Comparison of ENCODE assay signal across 8 mouse cellular contexts in the genomic region with DNA sequence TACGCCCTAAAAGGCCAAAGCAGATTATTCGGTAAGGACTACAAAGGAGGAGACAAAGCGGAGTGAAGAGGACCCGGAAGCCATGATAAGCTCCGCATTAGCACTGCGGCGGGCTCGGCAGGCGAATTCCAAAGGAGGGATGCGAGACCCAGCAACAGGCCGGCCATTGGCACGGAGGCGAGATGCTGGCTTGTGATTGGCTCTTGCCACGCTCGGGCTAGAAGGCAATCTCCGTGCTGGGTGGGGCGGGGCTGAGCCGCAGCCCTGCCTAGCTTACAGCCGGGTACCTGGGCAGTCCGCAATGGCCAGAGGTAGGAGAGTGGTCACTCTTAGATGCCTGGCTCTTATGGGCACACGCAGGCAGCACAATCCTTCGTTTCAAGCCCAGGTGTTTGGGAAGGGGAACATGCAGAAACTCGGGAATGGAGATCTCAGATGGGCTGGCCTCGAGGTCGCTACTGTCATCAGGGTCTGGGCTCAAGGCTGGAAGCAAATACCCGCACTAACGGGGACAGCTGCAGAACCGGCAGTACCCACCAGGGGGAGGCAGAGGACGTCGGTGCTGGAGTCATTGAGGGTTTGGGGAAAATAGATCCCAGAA. TPM values are rescaled to one million over a fixed set of nuclear protein-coding genes. Genes with fewer than 3 reads are reported as not detected.
DNase-seq lines count a peak whose midpoint lies in the region; ATAC-seq and TF ChIP-seq lines count a peak whose summit lies in the region.

No protein-coding gene starts in this region.

- H3K27ac ChIP-seq in hindbrain, embryonic 13.5 days: peak overlapping the region; percentile 88

- H3K9me3 ChIP-seq in hindbrain, embryonic 13.5 days: no peaks in the 10 kb centered on the region

- H3K27me3 ChIP-seq in Patski: no peaks in the 10 kb centered on the region
- H3K27me3 ChIP-seq in hindbrain, embryonic 13.5 days: no peaks in the 10 kb centered on the region

- ATAC-seq in Patski: peak; percentile 10
- peak; percentile 96 for ATAC-seq in hindbrain, embryonic 13.5 days (ENCODE audit: low FRiP score)

- TF ChIP-seq CTCF in Patski (IDR thresholded peaks at IDR 0.05): peak; percentile 96

- in situ Hi-C loops in Patski (cut with MboI; ENCODE audit: low pct_unique_long_range_greater_than_20kb): loop anchor here (5.0 kb wide), 1 partner anchor 144 kb away; no protein-coding TSS in a partner anchor

- CTCF ChIA-PET in Patski (lab: Charles Lee): interaction anchor here (0.8 to 1.9 kb wide), 9 partner anchors 10 to 143 kb away, joined by 3 to 6 read pairs (median 4); no protein-coding TSS in a partner anchor

- peaks cover 33% of the 10 kb centered on the region for H3K4me1 ChIP-seq in hindbrain, embryonic 13.5 days (replicated peaks)

- DNase-seq in Patski (ENCODE audit: low read depth, low spot score): no peak
- peak; percentile 98 for DNase-seq in cerebellum, postnatal 10 days
- peak; percentile 88 to 92 for DNase-seq in frontal cortex, postnatal 14 days (ENCODE audit: low spot score in 2 of 2)
- DNase-seq in layer of hippocampus, postnatal 25 days (ENCODE audit: extremely low spot score in 1 of 2, low spot score in 1 of 2): peak; percentile 98 to 99
- peak; percentile 96 for DNase-seq in lung, postnatal 14 days
- DNase-seq in retina, adult 2 months (ENCODE audit: low read depth, low spot score): peak; percentile 91
- peak; percentile 76 for DNase-seq in thymus, postnatal 25 days

- H3K36me3 ChIP-seq in hindbrain, embryonic 13.5 days: peaks cover 18% of the 10 kb centered on the region

- H3K4me2 ChIP-seq in hindbrain, embryonic 13.5 days: peak overlapping the region; percentile 56

- POLR2A ChIA-PET in Patski (lab: Charles Lee): no interaction called here

- peak overlapping the region; percentile 36 for H3K4me3 ChIP-seq in hindbrain, embryonic 13.5 days

- peak overlapping the region; percentile 70 for H3K9ac ChIP-seq in hindbrain, embryonic 13.5 days

- WGBS in hindbrain, embryonic 13.5 days: under 1% methylated on average over 30 of the region's 30 CpGs

RNA-seq across cellular contexts. Expression of a gene that starts 15.9 kb away (rescaled TPM):
- polyA plus RNA-seq in Patski (2021): 616 TPM
- 8.9 and 10.3 TPM in 2 replicates for polyA plus RNA-seq in hindbrain, embryonic 13.5 days (2015; fragmentation: Nextera tagmentation; extraction: Ambion mirVana)
- 10 to 100 TPM in 1 of 2 experiments, 1 to 10 TPM in 1; 7.7 to 14.4 TPM for total RNA-seq in layer of hippocampus, postnatal 25 days (2021)

RNA-seq across cellular contexts. Expression of a gene that starts 30.8 kb away (rescaled TPM):
- 237 TPM for polyA plus RNA-seq in Patski (2021)
- 646 and 674 TPM in 2 replicates for polyA plus RNA-seq in hindbrain, embryonic 13.5 days (2015; fragmentation: Nextera tagmentation; extraction: Ambion mirVana)
- 1,000 to 10,000 TPM; 1,286 to 1,307 TPM for total RNA-seq in layer of hippocampus, postnatal 25 days (2021)

Comparison
In these comparisons a context has a peak if more than half of its experiments do, and no peak if none do; other contexts are left out.
1. RNA of a gene that starts 15.9 kb away (polyA plus RNA-seq): 616 TPM in Patski (single experiment); 8.9 to 10.3 TPM in hindbrain, embryonic 13.5 days; every median in the first group is over 10 times any median in the second.